Mouse (Mus musculus) right cerebral cortex, postnatal 4 days (tissue): ENCODE results near the gene H2-M11.

Source experiments
- DNase-seq: peaks from one replicate; pipeline ENCODE4 v3.0.0-alpha.2; 2022

Gene H2-M11

GRCm38 (mm10) chr17:36546775-36547174 lies at the start of gene H2-M11:
TSS of gene H2-M11 (plus strand) at chr17:36547075.
- no peak for DNase-seq

- DNase-seq = no peak
These were observed 46.4 kb upstream of the H2-M11 start for GRCm38 (mm10) chr17:36500435-36500834.

- no peak for DNase-seq
These were observed 43.0 kb upstream of the H2-M11 start for GRCm38 (mm10) chr17:36503910-36504309.
